Mouse (Mus musculus) heart, postnatal 0 days (tissue): Measurements from ENCODE around the gene Rorc.

ENCODE experiments used
- CTCF ChIP-seq: IDR thresholded peaks from 2 replicates; pipeline ENCODE4 v1.5.1; 2016; ENCODE audit warnings: antibody characterized with exemption, control low read depth, low read depth
- EP300 ChIP-seq: IDR thresholded peaks from 2 replicates; pipeline ENCODE4 v1.6.1; 2016; ENCODE audit warnings: antibody characterized with exemption, low read depth

DNA sequence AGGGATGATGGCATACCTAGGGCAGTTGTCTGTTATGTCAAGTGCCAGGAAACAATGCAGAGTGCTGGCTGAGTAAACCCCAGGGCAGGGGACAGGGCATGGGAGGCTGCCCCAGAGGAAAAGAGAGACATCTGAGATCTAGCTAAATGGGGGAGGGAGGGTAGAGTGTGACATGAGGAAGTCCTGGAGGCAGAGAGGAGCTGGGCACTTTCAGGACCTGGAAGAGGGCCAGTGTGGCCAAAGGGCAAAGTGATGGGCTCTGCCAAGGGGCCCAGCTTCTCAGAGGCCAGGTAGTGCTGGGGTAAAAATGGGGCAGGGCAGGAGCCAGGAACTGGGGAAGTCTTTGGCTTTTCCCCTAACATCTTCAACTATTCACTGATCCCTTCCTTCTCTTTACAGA, 2.0 kb downstream of the Rorc start:
- TF ChIP-seq CTCF: no peak
- TF ChIP-seq EP300: no peak
